Mouse (Mus musculus): Measurements from ENCODE around the gene Mmrn2. TPM values are rescaled to one million over a fixed set of nuclear protein-coding genes. Genes with fewer than 3 reads are reported as not detected.
"Not testable (repeated sequence)": the region's sequence is repeated elsewhere in the genome, so short reads cannot be mapped to it uniquely, and the experiment has no call there.

Mmrn2 gene
- polyA plus RNA-seq, 1 experiment from 2014 or later, result 12.1 TPM

DNA sequence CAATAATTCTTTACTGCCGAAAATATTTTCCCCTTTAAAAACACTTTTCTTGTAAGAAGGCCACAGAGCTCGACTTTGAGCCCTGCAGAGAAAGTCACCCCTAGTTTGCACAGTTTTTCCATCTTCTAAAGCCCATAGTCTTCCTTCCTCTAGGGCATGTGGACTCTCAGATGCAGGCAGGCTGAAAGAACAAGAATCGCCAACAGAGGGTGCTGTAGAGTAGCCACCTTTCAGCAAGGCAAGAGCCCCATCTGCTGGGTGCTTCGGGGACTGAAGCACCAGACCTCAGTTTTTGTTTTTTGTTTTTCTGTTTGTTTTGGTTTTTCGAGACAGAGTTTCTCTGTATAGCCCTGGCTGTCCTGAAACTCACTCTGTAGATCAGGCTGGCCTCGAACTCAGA is 25.9 kb downstream of the Mmrn2 start:
- Histone ChIP-seq H3K27me3 (ENCODE audit: insufficient read depth, low read length) (no peaks in the 10 kb centered on the region), H3K9me3 (ENCODE audit: low read depth, low read length) (no peaks in the 10 kb centered on the region), H3K27ac (ENCODE audit: low read depth) (no peak overlapping the region), H3K9ac (no peak overlapping the region), H3K36me3 (ENCODE audit: insufficient read depth) (peaks cover 56% of the 10 kb centered on the region; the same call in 1 of the 2 replicates), H3K4me2 (no peak overlapping the region), H3K4me1 (ENCODE audit: insufficient read depth) (no peaks in the 10 kb centered on the region), H3K4me3 (ENCODE audit: low read depth, low read length) (no peak overlapping the region)
- 56% methylated on average over 6 of the region's 6 CpGs for WGBS
- peak; percentile 87 for DNase-seq
- peak; percentile 93 for TF ChIP-seq CTCF (IDR thresholded peaks at IDR 0.05; ENCODE audit: low read depth)
- ATAC-seq (ENCODE audit: insufficient read depth), result no peak

DNA sequence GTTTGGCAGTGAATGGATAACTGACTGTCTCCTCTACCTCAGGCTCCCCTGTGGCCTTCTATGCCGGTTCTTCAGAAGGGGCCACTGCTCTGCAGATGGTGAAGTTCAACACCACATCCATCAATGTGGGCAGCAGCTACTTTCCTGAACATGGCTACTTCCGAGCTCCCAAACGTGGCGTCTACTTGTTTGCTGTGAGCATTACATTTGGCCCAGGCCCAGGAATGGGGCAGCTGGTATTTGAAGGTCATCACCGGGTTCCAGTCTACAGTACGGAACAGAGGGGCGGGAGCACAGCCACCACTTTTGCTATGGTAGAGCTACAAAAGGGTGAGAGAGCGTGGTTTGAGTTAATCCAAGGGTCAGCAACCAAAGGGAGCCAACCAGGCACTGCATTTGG is 27.6 kb downstream of the Mmrn2 start:
- 54% methylated on average over 8 of the region's 8 CpGs for WGBS
- peaks cover 73% of the 10 kb centered on the region; the same call in 1 of the 2 replicates for H3K36me3 ChIP-seq (ENCODE audit: insufficient read depth)

DNA sequence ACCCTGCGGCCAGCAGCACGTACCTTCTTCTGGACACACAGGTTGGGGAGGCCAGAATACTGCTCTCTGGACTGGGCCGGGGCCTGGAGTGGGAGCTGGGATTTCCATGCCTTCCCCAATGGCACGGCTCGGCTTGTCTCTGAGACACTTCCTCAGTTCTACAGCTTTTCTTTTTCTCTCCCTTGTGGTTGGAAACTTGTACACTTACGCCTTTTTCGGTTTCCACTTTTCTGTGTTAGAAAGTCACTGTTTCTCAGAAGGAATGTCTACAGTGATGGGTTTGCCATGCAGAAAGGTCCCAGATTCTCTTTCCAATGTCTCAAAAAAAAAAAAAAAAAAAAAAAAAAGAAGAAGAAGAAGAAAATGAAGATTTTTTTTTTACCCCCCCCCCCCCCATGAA is 28.2 kb downstream of the Mmrn2 start:
- Histone ChIP-seq H3K4me2 (no peak overlapping the region), H3K4me1 (ENCODE audit: insufficient read depth) (no peaks in the 10 kb centered on the region), H3K27me3 (ENCODE audit: insufficient read depth, low read length) (no peaks in the 10 kb centered on the region), H3K27ac (ENCODE audit: low read depth) (no peak overlapping the region), H3K4me3 (ENCODE audit: low read depth, low read length) (no peak overlapping the region), H3K36me3 (ENCODE audit: insufficient read depth) (peaks cover 73% of the 10 kb centered on the region), H3K9ac (no peak overlapping the region), H3K9me3 (ENCODE audit: low read depth, low read length) (no peaks in the 10 kb centered on the region)
- ATAC-seq (ENCODE audit: insufficient read depth) (no peak), DNase-seq (no peak)
- 95% methylated on average over 7 of the region's 7 CpGs for WGBS
- TF ChIP-seq CTCF (IDR thresholded peaks at IDR 0.05; ENCODE audit: low read depth), result no peak

More for the DNA sequence above, 27.6 kb downstream of the Mmrn2 start:
- no peak for TF ChIP-seq CTCF (IDR thresholded peaks at IDR 0.05; ENCODE audit: low read depth)
- no peak overlapping the region for H3K27ac ChIP-seq (ENCODE audit: low read depth)
- no peak overlapping the region for H3K9ac ChIP-seq
- ATAC-seq (ENCODE audit: insufficient read depth) (no peak), DNase-seq (peak; percentile 12)
- no peaks in the 10 kb centered on the region for H3K4me1 ChIP-seq (ENCODE audit: insufficient read depth)
- H3K4me2 ChIP-seq, result no peak overlapping the region
- H3K27me3 ChIP-seq (ENCODE audit: insufficient read depth, low read length), result no peaks in the 10 kb centered on the region
- H3K9me3 ChIP-seq (ENCODE audit: low read depth, low read length), result no peaks in the 10 kb centered on the region
- no peak overlapping the region for H3K4me3 ChIP-seq (ENCODE audit: low read depth, low read length)

DNA sequence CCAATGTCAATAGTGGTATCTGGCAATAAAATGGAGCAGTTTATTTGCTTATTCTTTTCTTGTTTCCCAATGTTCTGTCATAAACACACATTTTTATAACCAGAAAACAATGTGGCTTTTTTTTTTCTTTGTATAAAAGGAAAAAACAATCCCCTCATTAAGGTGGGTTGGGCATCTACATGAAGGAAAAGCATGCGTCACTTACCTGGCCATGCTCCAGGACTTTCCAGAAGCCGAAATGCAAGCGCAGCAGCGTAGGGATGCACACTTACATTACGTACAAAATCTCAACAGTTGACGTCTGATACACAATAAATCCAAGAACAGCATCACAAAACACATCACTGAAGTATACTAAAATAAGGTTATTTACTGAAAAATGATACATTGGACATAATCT is 35.5 kb downstream of the Mmrn2 start:
- no peak overlapping the region for H3K4me3 ChIP-seq (ENCODE audit: low read depth, low read length)
- ATAC-seq (ENCODE audit: insufficient read depth) (no peak), DNase-seq (no peak)
- H3K4me2 ChIP-seq, result no peak overlapping the region
- WGBS, result 92% methylated on average over 6 of the region's 6 CpGs
- no peak for TF ChIP-seq CTCF (IDR thresholded peaks at IDR 0.05; ENCODE audit: low read depth)
- H3K36me3 ChIP-seq (ENCODE audit: insufficient read depth), result peaks cover 91% of the 10 kb centered on the region
- H3K4me1 ChIP-seq (ENCODE audit: insufficient read depth), result no peaks in the 10 kb centered on the region
- H3K27ac ChIP-seq (ENCODE audit: low read depth), result no peak overlapping the region
- H3K27me3 ChIP-seq (ENCODE audit: insufficient read depth, low read length), result no peaks in the 10 kb centered on the region
- H3K9ac ChIP-seq, result no peak overlapping the region
- no peaks in the 10 kb centered on the region for H3K9me3 ChIP-seq (ENCODE audit: low read depth, low read length)

DNA sequence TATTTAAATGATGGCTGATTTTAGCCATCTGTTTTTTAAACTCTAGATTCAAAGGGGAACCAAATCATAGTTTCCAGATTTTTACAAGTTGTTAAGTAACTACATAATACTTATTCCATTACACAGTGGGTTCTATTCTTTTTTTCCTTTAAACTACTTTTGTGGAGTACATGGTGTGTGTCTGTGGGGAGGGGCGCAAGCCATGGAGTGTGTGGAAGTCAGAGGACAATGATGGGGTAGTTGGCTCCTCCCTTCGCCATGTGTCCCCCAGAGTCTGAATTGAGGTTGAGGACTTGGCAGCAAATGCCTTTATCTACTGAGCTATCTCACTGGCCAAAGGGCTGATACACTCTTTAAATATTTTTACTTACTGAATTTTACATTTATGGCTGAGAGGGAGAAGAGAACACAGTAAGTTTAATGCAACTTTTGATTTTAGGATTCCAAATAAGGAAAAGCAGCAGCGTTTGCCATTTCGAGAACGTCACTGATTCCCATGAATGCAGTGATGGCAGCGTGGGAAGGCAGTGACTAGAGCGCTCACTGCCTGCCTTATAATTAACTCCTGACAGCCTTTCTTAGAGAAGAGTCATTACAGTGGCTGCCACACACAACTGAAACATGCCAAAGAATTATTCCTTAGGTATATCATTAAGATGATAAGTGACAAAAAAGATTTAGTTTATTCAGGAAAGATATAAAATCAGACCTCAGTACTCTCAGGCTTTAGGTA is 37.1 kb downstream of the Mmrn2 start:
- H3K27ac ChIP-seq (ENCODE audit: low read depth), result no peak overlapping the region
- H3K9ac ChIP-seq, result no peak overlapping the region
- H3K4me3 ChIP-seq (ENCODE audit: low read depth, low read length), result no peak overlapping the region
- no peaks in the 10 kb centered on the region for H3K27me3 ChIP-seq (ENCODE audit: insufficient read depth, low read length)
- no peaks in the 10 kb centered on the region for H3K4me1 ChIP-seq (ENCODE audit: insufficient read depth)
- H3K9me3 ChIP-seq (ENCODE audit: low read depth, low read length), result no peaks in the 10 kb centered on the region
- DNase-seq (no peak), ATAC-seq (ENCODE audit: insufficient read depth) (no peak)
- no peak overlapping the region for H3K4me2 ChIP-seq
- peaks cover 80% of the 10 kb centered on the region for H3K36me3 ChIP-seq (ENCODE audit: insufficient read depth)
- no peak for TF ChIP-seq CTCF (IDR thresholded peaks at IDR 0.05; ENCODE audit: low read depth)
- 93% methylated on average over 7 of the region's 7 CpGs for WGBS

DNA sequence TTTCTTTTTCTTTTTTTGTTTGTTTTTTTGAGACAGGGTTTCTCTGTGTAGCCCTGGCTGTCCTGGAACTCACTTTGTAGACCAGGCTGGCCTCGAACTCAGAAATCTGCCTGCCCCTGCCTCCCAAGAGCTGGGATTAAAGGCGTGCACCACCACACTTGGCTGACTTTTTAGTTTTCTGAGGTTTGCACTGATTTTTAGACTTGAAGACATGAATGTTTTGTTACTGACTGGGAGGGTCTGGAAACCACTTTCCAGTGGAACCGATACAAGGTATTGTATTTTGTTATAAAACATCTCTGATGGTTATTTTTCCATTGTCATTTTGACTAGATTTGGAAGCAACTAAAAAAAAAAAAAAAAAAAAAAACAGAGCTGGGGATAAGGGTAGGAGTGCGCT is 41.7 kb downstream of the Mmrn2 start:
- not testable (repeated sequence) for H3K27ac ChIP-seq (ENCODE audit: low read depth); H3K9ac ChIP-seq; H3K9me3 ChIP-seq (ENCODE audit: low read depth, low read length); H3K27me3 ChIP-seq (ENCODE audit: insufficient read depth, low read length); H3K4me1 ChIP-seq (ENCODE audit: insufficient read depth); H3K4me2 ChIP-seq; DNase-seq; ATAC-seq (ENCODE audit: insufficient read depth); H3K4me3 ChIP-seq (ENCODE audit: low read depth, low read length)
- WGBS, result 92% methylated on average over 4 of the region's 4 CpGs
- H3K36me3 ChIP-seq (ENCODE audit: insufficient read depth), result peaks cover 69% of the 10 kb centered on the region

DNA sequence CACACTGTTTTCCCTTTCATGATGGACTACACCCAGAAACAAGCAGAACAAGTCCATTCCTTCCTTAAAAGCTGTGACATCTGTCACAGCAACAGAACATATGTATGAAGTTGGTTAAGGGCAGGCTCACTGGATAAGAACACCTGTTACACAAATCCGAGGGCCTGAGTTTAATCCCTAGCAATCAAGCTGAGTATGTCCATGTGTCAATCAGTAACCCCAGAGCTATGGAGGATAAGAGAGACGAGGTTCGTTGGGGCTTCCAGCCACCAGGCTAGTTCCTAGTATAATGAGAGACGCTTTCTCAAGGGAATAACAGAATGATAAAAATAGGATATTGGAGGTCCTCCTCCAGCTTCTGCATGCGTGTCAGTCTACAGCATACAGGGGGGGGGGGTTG is 42.2 kb downstream of the Mmrn2 start:
- no peak for TF ChIP-seq CTCF (IDR thresholded peaks at IDR 0.05; ENCODE audit: low read depth)
- Histone ChIP-seq H3K4me1 (ENCODE audit: insufficient read depth) (no peaks in the 10 kb centered on the region), H3K27ac (ENCODE audit: low read depth) (no peak overlapping the region), H3K9me3 (ENCODE audit: low read depth, low read length) (no peaks in the 10 kb centered on the region), H3K36me3 (ENCODE audit: insufficient read depth) (peaks cover 69% of the 10 kb centered on the region), H3K4me3 (ENCODE audit: low read depth, low read length) (no peak overlapping the region), H3K27me3 (ENCODE audit: insufficient read depth, low read length) (no peaks in the 10 kb centered on the region), H3K9ac (no peak overlapping the region), H3K4me2 (no peak overlapping the region)
- ATAC-seq (ENCODE audit: insufficient read depth) (no peak), DNase-seq (no peak)
- 88% methylated on average over 5 of the region's 5 CpGs for WGBS
